Mouse (Mus musculus) thymus, adult 18-20 months (tissue): ENCODE measurements around the gene BC005537.
"Not testable (repeated sequence)": the region's sequence is repeated elsewhere in the genome, so short reads cannot be mapped to it uniquely, and the experiment has no call there.

Source experiments
- DNase-seq, 2 experiments: peaks; one replicate each; pipeline ENCODE4 v3.0.0; 2022; ENCODE audit warnings: mixed read lengths in 2 of 2

The BC005537 gene

DNA sequence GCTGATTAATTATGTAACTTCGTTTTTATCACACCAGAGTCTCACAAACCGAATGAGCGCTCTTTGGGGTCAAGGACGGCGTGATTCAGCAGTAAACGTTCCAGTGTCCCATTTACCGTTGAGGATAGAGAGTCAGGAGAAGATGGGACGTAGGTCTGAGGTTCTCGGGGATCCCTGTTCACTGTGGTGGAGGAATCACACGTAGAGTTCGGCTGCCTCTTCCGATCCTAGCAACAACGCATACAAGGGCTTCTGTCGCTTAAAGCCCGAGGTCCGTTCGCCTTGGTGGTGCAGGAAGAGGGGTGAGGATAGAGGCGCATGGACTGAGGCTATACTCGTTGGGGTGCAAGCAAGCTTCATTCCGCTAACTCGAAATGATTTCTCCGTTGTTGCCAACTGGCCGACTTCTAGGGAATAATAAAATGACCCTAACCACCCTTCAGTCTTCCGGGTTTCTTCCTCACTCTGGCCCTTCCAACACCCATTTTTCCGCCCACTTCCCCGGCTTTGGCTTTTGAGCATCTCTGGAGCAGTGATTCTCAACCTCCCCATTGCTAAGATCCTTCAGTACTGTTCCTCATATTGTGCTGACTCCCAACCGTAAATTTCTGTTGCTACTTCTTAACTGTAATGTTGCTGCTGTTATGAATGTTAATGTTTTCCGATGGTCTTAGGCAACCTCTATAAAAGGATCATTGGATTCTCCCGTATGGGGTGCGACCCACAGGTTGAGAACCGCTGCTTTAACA, 1.4 kb upstream of the BC005537 start:
- peak; percentile 13 to 42 for DNase-seq

DNA sequence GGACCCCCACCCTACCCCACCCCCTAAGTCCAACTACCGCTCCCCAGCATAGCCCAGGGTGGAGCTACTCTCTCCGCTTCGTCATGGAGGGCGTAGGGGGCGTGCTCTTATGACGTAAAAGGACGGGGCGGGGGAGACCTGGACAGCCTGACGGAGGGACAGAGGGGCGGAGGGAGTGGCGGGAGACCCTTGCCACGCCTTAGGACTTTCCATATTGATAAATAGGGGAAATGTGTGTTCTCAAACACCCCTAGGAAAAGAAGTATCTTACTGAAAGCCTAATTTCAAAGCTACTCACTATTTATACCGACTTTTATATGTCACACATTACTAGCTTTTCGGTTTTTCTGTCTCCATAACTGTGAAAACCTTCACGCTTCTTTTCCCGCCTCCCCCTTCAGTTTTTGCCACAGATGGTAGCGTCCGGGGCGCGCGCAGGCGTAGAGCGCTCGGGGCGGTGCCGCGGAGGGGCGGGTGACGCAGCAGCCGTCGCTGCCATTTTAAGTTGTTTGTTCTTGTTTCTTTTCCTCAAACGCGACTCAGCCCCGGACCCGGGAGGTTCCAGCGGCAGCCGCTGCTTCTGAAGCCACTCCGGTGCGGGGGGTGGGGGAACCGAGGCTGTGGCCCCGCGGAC, 666 bp upstream of the BC005537 start:
- peak; percentile 96 to 97 for DNase-seq

DNA sequence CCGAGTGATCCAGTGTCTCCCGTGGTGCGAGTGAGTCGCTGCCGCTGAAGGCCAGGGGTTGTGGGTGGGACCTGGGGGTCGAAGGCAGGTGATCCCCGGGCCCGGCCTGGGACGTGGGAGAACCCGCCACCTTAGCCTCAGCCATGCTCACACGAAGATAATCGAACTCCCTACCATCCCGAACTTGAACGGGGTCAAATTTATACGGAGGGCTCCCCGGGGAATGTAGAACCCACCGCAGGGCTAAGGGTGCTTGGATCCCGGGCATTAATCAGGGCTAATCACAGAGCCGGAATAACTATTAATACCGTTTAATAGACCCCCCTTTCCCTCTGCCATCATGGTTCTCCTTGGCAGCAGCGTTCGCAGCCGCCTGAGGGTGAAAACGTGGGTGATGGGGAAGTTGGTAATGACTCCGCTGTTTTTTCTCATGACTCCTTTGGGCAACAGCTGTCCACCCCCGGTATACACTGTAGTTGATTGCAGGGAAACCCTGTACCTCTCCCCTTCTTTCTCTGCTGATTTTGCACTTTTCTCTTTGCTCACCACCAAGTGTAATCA, 754 bp downstream of the BC005537 start:
- DNase-seq = peak; percentile 28 to 35

DNA sequence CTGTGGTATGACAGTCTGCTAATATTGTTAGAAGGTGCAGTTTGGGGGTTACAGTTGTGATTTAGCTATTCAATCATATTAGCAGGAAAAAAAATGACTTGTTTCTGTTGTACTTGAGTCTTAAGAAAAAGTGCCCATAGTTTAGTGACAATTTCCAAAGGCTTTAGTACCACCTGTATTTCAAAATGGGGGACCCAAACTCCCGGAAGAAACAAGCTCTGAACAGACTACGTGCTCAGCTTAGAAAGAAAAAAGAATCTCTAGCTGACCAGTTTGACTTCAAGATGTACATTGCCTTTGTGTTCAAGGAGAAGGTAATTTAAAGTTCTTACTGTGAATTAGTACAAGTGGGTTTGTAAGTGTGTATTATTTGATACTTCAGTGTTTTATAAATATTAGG, 1.7 kb downstream of the BC005537 start:
- no peak for DNase-seq

GRCm38 (mm10) chr13:24806079-24806478, 4.6 kb downstream of the BC005537 start:
- no peak for DNase-seq

DNA sequence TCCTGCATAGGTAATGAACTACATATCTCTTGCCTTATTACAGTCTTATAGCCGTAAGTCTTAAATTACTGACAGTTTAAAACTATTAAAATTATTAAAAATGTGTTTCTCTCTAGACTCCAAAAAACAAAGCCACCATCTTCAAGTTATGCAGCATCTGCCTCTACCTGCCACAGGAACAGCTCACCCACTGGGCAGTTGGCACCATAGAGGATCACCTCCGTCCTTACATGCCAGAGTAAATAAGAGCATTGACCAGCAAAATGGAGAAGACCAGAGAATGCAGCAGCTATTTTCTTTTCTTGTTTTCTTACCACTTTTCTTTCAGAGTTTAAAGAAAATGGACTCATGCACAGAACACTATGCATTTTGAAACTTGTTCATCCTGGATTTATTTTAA, 11.1 kb downstream of the BC005537 start:
- no peak for DNase-seq

DNA sequence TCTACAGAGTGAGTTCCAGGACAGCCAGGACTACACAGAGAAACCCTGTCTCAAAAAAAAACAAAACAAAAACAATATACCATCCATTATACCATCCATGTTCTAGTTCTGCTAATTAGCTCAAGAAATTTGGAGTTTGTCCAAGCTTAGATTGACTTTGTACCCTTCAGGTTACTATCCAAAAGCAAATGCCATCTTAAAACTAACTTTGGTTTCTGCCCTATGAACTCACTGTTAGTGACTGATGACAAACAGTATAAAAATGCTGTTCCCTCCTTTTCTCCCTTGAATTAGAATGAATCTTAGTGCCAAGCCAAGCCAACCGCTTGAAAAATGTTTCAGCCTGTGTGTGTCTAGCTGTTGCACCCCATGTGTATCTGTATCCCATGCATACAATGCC, 13.2 kb downstream of the BC005537 start:
- no peak for DNase-seq

DNA sequence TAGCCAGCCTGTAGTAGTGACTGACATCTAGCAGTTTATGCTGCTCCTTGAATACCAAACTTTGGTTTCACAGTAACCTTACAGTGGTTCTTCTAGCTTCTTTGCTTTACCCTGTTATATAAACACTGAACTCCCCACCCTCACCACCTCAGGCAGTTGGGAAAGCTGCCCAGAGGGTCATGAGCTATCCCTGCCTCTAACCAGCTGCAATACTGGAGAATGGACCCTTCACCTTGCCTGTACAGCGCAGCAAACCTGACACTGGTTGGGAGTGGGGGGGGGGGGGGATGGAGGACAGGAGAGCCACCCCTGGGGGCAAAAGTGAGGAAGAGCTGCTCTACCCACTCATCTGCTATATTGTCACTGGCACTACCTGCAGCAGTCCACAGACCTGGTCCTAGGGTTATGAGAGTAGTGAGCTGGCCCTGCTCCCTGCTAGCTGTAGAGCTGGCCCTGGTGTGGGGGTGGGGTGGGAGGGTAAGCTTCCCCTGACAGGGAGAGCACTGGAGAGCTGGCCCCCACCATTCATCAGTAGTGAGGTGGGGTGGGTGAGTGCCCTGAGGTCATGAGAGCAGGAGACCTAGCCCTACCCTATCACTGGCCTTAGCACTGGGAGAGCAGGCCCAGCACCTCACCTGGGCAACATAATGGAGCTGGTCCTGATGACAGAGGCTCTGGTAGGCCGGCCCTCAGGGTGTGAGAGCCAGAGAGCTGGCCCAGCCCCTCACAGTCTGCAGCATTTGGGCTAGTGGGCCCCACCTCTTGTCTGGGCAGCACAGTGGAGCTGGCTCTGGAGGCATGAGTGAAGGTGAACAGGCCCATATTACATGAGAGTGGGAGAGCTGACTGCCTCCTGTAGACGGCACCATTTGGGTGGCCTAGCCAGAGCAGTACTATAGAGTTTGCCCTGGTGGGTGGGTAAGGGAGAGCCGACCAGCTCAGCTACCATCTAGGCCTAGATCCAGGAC, 15.0 kb downstream of the BC005537 start:
- no peak for DNase-seq

GRCm38 (mm10) chr13:24819931-24820330, 18.5 kb downstream of the BC005537 start:
- DNase-seq = no peak

- no peak for DNase-seq
Measured at GRCm38 (mm10) chr13:24822663-24823343, 21.3 kb downstream of the BC005537 start.

- no peak for DNase-seq
Measured at GRCm38 (mm10) chr13:24824647-24825046, 23.2 kb downstream of the BC005537 start.

DNA sequence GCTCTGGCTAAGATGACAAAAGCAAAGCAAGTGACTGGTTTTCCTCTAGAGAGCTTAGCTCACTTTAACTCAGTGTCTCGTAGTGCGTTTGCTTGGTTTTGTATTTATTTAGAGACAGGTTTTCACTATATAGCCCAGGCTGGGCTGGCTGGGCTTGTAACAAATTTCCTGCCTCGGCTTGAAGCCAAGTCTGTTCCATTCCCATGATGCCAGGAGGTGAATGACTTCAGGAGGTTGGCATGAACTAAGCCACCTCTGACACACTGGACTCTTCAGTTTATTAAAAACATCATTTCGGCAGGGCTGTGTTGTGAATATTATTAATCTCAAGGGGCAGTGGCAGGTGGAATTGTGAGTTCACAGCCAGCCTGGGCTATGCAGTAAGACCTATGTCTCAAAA, 24.1 kb downstream of the BC005537 start:
- DNase-seq = no peak

DNA sequence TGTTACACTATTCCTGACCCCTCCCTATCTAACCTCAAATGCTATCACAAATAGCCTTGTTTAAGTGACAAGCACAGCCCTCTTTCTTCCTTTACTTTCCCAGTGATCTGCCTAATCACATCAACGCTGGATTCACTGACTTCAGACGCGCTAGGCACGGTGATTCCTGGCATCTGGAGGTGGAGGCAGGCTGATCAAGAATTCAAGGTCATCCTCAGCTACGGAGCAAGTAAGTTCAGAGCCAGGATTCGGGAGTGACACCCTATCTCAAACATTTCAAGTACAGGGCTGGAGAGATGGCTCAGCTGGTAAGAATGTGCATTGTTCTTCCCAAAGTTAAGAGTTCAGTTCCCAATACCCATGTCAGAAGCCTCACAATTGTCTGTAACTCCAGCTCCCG, 24.7 kb downstream of the BC005537 start:
- DNase-seq = no peak

- no peak for DNase-seq
Measured at GRCm38 (mm10) chr13:24830756-24831352, 29.4 kb downstream of the BC005537 start.

DNA sequence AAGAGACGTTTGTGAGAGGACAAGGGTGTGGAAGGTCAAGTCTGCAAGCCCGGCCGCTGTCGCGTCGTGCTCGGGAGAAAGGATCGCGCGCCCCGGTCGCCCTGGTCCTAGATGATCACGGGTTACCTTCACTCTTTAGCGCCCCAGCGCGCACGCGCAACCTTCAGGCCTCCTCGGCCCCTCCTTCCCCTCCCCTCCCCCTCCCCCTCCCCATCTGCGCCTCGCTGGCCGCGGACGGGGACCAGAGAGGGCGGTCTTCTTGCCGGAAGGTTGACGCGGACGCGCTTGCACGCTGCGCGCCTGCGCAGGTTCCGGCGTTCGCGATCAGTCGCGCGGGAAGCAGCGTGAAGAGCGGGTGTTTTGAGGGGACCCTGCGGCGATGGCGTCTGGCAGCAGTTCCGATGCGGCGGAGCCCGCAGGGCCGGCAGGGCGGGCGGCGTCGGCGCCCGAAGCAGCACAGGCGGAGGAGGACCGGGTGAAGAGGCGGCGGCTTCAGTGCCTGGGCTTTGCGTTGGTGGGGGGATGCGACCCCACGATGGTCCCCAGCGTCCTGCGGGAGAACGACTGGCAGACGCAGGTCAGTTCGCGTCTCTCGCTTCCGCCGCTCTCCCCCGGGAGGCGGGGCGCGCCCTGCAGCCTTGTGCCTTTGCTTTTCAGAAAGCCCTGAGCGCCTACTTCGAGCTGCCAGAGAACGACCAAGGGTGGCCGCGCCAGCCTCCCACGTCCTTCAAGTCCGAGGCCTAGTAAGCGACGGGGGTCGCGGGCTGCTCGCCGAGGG, 30.1 kb downstream of the BC005537 start, which contains the start of the genes Acot13 and Tdp2:
Gene Acot13, minus strand, starts transcription at position 188 of the 778 bp plus-strand sequence.
Gene Tdp2, plus strand, starts transcription at position 327 of the 778 bp plus-strand sequence.
- peak; percentile 91 for DNase-seq

DNA sequence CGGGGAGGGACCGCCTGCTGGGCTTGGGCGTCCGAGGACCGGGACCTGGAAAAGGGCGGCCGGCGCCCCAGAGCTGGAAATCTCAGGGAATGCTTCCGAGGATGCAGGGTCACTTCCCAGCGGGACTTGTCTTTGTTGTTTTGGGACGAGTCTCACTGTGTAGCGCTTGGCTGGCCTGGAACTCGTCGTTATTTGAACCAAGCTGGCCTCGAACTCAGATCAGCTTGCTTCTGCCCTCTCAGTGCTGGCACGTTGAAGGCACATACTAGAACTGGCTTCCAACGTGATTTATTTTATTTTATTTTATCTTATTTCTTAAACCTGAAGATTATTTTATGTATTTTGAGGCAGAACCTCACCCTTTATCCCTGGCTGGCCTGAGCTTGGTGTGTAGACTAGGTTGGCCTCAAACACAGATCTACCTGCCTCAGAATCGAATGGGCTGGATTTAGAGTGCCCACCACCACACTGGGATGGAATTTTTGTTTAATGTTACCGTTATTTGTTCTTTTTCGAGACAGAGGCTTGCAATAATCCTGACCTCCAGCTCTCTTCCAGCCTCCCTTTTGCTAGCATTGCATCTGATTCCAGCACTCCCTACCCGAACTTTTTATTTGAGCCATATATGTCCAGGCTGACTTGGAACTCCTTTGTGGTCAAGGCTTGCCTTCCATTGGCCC, 30.8 kb downstream of the BC005537 start:
- no peak for DNase-seq

- DNase-seq = no peak
Measured at GRCm38 (mm10) chr13:24832811-24833155, 31.3 kb downstream of the BC005537 start.

DNA sequence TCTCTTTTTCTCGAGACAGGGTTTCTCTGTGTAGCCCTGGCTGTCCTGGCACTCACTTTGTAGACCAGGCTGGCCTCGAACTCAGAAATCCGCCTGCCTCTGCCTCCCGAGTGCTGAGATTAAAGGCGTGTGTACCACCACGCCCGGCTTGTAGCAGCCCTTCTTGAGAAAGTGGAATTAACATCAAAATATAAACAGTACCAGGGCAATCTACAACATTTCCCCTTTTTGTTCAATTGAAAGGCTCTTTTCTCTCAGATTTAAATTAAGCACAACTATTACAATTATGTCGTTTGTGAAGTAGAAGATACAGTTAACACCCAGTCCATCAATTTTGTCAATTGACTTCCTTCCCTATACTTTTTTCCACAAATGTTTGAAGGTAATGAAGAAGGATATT, 36.3 kb downstream of the BC005537 start:
- not testable (repeated sequence) for DNase-seq

DNA sequence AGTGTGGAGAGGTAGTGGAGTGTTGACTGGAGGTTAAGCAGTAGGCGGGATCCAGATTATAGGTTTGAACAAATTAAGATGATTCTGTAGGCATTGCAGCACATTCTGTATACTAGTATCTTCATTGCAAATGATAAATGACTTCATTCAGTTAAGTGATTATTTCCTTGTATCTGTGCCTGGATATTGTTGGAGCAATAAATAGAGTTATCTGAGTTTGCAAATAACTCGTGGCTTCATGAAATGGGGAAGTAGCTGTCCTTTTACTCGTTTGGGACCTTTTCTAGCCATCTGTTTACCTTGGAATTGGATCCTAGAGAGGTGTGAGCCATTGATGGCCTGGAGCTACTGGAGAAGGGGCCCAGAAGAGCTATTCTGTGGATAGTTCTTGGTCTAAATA, 38.4 kb downstream of the BC005537 start:
- no peak for DNase-seq

DNA sequence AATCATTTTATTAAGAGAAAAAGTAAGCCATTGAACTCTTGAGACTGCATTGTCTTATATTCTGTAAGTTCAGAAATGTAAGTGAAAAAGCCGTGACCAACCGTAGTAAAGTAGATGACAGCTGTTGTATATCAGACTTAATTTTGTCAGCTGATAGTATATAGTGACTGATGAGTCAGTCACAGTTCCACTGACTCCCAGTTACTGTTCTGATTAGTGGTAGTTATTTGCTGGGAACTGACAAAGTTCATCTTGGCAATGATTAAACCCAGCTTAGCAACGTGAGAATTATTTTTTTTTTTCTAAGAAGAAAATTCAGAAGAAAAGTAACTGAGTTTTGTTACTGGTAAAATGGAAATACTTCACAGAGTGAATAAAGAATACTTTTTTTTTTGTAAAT, 40.2 kb downstream of the BC005537 start:
- no peak for DNase-seq
